Mouse (Mus musculus) cerebellum, postnatal 25 days (tissue): ENCODE measurements around the gene Mapkapk3.

Experiments used
- DNase-seq, 2 experiments: peaks; one replicate each; pipeline ENCODE4 v3.0.0; 2021; ENCODE audit warnings: mixed read lengths in 2 of 2

Mapkapk3 gene

DNA sequence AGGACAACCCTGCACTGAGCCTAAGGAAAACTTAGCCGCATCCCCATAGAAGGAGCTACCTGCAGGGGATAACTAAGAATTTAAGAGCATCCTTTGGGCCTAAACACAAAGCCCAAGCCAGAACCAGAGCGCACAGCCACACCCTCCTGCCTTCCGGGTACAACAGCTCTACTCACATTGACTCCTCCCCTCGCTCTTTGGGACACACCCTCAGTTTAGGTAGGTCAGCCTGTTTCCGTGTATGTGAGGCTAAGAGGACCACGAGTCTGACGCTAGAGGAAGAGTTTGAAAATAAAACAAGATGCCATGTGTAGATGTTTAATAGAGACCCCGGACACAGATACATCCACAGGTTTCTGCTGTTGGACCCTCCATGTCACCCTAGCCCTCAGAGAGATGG lies 966 bp downstream of the Mapkapk3 start:
- no peak for DNase-seq

DNA sequence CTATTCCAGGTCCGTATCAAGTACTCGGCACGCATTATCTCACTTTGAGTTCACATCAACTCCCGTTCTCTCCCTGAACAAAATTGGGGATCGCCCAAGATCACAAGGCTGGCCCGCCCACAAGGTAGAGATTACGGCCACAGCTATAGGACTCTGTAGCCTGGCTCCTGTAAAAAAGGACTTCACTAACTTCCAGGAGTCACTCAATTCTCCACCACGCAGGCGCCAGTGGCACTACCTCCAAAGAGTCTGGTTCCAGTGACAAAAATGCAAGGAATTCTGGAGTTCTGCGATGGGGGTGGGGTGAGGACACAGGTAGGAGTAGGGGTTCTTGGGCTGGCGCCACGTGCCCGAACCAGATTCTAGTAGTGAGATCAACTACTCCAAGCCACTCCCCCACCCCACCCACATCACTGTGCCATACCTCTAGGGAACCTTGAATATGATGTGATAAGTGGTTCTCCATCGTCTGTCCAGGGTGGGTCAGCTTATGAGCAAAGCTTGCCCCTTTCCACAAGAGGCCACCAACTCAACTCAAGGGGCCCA lies 1.5 kb downstream of the Mapkapk3 start:
- no peak for DNase-seq

GRCm38 (mm10) chr9:107287294-107287693 lies 2.4 kb downstream of the Mapkapk3 start:
- no peak for DNase-seq

DNA sequence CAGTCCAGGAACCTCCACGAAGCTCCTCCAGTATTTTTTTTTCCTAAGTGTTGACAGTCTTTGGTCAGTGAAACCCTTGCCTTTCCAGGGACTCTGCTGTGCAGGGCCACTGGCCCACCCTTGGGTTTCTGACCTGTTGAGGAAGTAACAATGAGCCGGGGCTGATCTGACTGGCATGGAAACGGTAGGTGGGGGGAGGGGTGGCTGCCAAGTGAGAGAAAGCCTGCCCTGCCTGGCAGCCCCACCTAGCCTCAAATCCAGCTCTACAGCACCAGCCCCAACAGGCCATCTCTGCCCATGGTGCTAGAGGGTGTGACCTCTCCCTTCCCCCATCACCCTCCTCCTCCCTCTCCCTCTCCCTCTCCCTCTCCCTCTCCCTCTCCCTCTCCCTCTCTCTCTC lies 4.7 kb downstream of the Mapkapk3 start:
- peak in 1 of 2 experiments; percentile 35 for DNase-seq

- DNase-seq = no peak
Measured at GRCm38 (mm10) chr9:107282951-107283350, 6.7 kb downstream of the Mapkapk3 start.

- DNase-seq = no peak
Measured at GRCm38 (mm10) chr9:107281241-107281987, 8.3 kb downstream of the Mapkapk3 start.

GRCm38 (mm10) chr9:107280322-107281027 lies 9.2 kb downstream of the Mapkapk3 start:
- DNase-seq = no peak

- DNase-seq = no peak
Measured at GRCm38 (mm10) chr9:107279378-107280321, 10.0 kb downstream of the Mapkapk3 start.

- peak; percentile 83 to 87 for DNase-seq
Measured at GRCm38 (mm10) chr9:107278527-107279377, 10.9 kb downstream of the Mapkapk3 start.

GRCm38 (mm10) chr9:107278126-107278525 lies 11.6 kb downstream of the Mapkapk3 start:
- DNase-seq = peak; percentile 54 to 56

DNA sequence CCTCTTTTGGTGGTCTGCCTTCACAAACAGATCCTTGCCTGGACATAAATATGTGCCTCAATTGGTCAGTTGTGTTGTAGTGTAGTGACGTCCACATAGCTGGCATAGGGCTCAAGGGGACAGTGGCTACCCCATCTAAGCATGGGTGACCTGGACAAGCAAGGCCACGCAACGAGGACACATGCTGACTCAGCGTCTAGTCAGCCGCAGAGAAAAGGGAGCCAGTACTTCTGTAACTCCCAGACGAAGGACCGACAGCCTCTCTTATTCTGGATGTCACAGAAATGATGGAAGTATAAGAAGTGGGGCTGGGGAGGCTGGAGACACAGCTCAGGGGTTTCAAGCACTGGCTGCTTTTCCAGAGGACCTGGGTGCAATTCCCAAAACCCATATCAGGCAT lies 12.1 kb downstream of the Mapkapk3 start:
- DNase-seq = no peak

DNA sequence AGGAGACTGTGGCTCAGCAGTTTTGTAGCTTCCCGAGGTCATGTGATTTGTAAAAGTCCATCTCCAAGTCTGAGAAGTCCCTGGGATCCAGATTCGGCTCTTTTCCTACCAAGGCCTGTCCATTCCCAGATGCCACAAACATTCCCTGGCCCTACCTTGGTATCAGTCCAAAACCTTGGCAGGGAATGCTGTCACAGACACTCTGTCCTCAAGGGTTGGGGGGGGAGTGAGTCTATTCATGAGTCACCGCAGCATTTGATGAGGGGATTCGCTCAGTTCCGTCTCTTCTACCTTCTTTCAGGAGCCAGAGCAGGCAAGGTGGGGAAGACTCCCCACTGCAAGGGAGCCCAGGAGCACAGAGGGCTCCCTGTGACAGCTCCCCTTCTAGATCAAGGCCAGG lies 14.0 kb downstream of the Mapkapk3 start:
- peak in 1 of 2 experiments; percentile 53 for DNase-seq

DNA sequence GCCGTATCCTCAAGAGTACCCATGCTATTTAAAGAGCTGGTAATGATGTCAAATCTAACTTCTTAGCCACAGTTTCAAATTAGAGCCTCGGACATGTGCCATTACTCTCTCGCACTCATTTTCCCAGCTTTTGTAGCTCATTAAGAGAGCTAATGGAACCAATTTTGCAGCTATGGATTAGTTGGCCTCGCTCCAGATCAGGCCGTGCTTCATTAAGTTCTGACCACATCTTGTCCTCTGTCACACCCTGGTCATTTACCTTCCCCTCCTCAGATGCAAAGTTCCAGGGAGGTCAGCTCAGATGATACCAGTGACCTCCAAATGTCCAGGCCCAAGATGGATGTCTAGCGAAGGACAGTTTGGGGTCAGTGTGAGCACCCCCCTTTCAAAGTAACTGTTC lies 14.9 kb downstream of the Mapkapk3 start:
- DNase-seq = no peak

DNA sequence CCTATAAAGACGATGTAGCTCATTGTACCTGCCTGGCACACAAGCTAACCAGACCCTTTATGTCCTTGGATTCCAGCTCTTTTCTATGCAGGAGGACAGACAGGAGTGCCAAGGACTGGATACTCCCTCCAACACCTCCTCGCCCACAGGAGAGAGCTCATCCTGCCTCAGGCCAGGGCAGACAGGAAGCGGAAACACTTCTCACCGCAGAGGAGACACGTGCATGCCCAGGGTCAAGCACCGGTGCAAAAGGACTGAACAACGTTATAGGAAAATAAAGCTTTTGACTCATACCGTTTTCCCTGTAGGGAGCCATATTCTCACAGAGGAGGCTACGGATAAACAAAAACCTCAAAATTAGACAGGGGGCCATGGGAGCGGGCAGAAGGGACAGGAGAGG lies 16.5 kb downstream of the Mapkapk3 start:
- DNase-seq = no peak

- no peak for DNase-seq
Measured at GRCm38 (mm10) chr9:107272284-107272683, 17.4 kb downstream of the Mapkapk3 start.

DNA sequence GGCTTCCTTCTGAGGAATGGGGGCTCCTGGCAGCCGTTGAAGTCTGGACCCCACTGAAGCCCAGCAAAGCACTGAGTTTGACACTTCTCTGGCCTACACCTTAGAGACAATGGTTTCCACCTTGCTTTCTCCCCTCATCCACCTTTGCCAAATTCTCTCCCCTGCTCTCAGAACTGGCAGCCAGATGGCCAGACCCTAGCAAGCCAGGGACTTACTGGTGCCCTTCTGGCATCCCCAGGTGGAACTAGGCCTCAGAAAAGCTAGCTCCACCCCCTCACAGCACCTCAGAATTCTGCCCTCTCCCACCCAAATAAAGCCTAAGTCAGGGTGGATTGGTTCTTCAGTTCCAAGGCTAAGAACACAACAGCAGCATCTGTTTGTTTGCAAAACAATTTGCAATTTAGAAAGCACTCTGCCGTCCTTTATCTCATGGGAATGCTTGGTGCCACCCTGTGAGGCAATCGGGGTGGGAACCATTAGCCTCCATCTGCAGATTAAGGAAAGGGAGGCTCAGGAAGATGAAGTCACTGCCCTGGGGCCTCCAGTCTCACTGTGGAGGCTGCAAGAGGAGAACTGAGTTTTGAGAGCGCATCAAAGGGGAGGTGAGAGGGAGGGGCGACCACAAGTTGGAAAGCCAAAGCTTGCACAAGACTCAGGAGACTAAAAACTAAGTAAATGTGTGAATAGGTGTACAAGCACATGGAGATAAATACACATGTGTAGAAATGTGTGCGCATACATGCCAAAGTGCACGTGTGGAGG lies 18.3 kb downstream of the Mapkapk3 start:
- no peak for DNase-seq

GRCm38 (mm10) chr9:107269772-107270171 lies 19.9 kb downstream of the Mapkapk3 start:
- DNase-seq = no peak

- DNase-seq = no peak
Measured at GRCm38 (mm10) chr9:107267721-107268402, 21.8 kb downstream of the Mapkapk3 start.

GRCm38 (mm10) chr9:107267028-107267427 lies 22.6 kb downstream of the Mapkapk3 start:
- no peak for DNase-seq

DNA sequence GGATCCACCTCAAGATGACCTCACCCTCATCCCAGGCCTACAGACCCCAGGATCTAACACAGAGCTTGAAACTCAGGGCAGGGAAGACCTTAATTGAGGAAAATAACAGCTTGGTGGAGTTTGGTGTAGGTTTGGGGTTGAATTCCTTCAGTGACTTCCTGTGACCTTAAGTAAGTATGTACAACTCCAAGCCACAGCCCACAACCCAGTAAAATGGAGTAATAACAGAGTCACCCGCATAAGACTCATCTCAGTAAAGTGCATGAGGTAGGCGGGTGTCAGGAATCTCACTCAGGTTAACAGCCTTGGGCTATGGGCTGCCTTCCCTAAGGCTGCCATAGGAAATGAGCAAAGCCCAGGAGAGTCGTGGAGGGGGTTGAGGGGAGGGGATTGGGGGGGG lies 24.9 kb downstream of the Mapkapk3 start:
- DNase-seq = no peak
